Mouse (Mus musculus) limb, embryonic 14.5 days (tissue): ENCODE results near the gene Cpeb3. TPM values are rescaled to one million over a fixed set of nuclear protein-coding genes. Genes with fewer than 3 reads are reported as not detected.

Source experiments
- ATAC-seq: fragments of 200-750 bp; cut with Nextera tagmentation; 2 replicates; pipeline ENCODE4 v1.8.0; 2017; ENCODE audit warnings: low read depth, moderate number of reproducible peaks, moderate TSS enrichment; ENCODE audit not compliant: low FRiP score
- DNase-seq: peaks from one replicate; pipeline ENCODE4 v3.0.0-alpha.2; 2015; ENCODE audit warnings: low spot score
- H3K27ac ChIP-seq: fragments of 300-500 bp; sonication (generic); replicated peaks from 2 replicates; pipeline ENCODE4 v1.5.1; 2014; ENCODE audit warnings: low read depth, mild to moderate bottlenecking, low read length, moderate library complexity, mixed read lengths
- H3K27me3 ChIP-seq: fragments of 300-500 bp; sonication (generic); 2 replicates; pipeline ENCODE4 v1.6.1; 2014; ENCODE audit warnings: low read length, mixed read lengths; ENCODE audit not compliant: control insufficient read depth, insufficient read depth
- H3K36me3 ChIP-seq: fragments of 300-500 bp; sonication (generic); 2 replicates; pipeline ENCODE4 v1.6.1; 2014; ENCODE audit warnings: mild to moderate bottlenecking, low read length, moderate library complexity, mixed read lengths; ENCODE audit not compliant: control insufficient read depth, insufficient read depth
- H3K4me1 ChIP-seq: fragments of 300-500 bp; sonication (generic); 2 replicates; pipeline ENCODE4 v1.6.1; 2014; ENCODE audit warnings: antibody characterized with exemption, low read length, mixed read lengths; ENCODE audit not compliant: control insufficient read depth, insufficient read depth
- H3K4me2 ChIP-seq: fragments of 300-500 bp; sonication (generic); replicated peaks from 2 replicates; pipeline ENCODE4 v1.6.1; 2014; ENCODE audit warnings: low read depth, mild to moderate bottlenecking, low read length, moderate library complexity; ENCODE audit not compliant: severe bottlenecking
- H3K4me3 ChIP-seq: fragments of 300-500 bp; sonication (generic); replicated peaks from 2 replicates; pipeline ENCODE4 v1.5.1; 2014; ENCODE audit warnings: low read length
- H3K9ac ChIP-seq: fragments of 300-500 bp; sonication (generic); 2 replicates; pipeline ENCODE4 v1.6.1; 2014; ENCODE audit warnings: mild to moderate bottlenecking, low read depth, low read length, moderate library complexity; ENCODE audit not compliant: severe bottlenecking
- H3K9me3 ChIP-seq: fragments of 300-500 bp; sonication (generic); 2 replicates; pipeline ENCODE4 v1.6.1; 2016; ENCODE audit warnings: low read length; ENCODE audit not compliant: control insufficient read depth
- POLR2A ChIP-seq: fragments of 200-500 bp; IDR thresholded peaks from 2 replicates; pipeline ENCODE4 v1.8.0; 2012; ENCODE audit warnings: inconsistent platforms, mild to moderate bottlenecking, moderate library complexity, borderline replicate concordance; ENCODE audit not compliant: insufficient read depth, insufficient read length; ENCODE audit errors: extremely low read depth
- WGBS: fragments of 180-500 bp; shearing (Covaris S2); extraction: QIAGEN DNeasy Blood & Tissue Kit; methylation state at CpG from one replicate; pipeline ENCODE4 v1.1.7; 2014; 5-methylcytosine and 5-hydroxymethylcytosine counted together
- polyA plus RNA-seq, 2 experiments: library from polyadenylated mRNA; depleted of rRNA in 1 of 2; stranded (reverse) in 1 of 2; unstranded in 1 of 2; fragments of >200 nt; fragmentation: Nextera tagmentation in 1 of 2; extraction: Ambion mirVana in 1 of 2; gene quantifications; 2 replicates each; pipeline versions ENCODE4 v1.2.1 to v1.2.3; 2012 to 2014

Gene Cpeb3
- polyA plus RNA-seq, 2 experiments, result 1.4 to 1.6 TPM

DNA sequence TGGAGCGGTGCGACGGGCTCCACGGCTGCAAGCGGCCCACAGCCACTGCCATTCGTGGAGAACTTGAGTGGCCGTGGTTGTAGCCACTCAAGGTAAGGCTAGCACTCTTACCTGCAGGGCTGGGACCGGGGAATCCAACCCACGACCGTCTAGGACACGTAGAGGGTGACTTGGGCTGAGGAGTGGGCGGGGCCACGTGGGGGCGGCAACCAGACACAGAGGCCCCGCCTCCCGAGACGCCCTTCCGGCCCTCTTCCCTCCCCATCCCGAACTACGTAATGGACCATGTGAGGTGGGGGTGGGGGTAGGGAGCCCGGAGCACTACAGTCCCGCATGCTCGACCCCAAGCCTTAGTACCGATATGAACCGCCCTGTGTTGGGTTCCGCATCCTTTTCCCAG, 190.0 kb downstream of the Cpeb3 start:
- peak overlapping the region; percentile 47 for H3K4me2 ChIP-seq
- H3K9ac ChIP-seq, result peak overlapping the region; percentile 41
- ATAC-seq (peak; percentile 94), DNase-seq (peak; percentile 78)
- H3K36me3 ChIP-seq, result peaks cover 8% of the 10 kb centered on the region
- no peak for TF ChIP-seq POLR2A
- 0 out of 2 replicates have a peak overlapping the region, but pooled peaks have one; percentile 33 for H3K27ac ChIP-seq
- 4% methylated on average over 25 of the region's 26 CpGs for WGBS
- no peaks in the 10 kb centered on the region; the same call in 1 of the 2 replicates for H3K4me1 ChIP-seq
- H3K9me3 ChIP-seq, result 0 out of 2 replicates have a peak, but pooled peaks cover 3% of the 10 kb centered on the region
- peak overlapping the region; percentile 37 for H3K4me3 ChIP-seq
- no peaks in the 10 kb centered on the region for H3K27me3 ChIP-seq

DNA sequence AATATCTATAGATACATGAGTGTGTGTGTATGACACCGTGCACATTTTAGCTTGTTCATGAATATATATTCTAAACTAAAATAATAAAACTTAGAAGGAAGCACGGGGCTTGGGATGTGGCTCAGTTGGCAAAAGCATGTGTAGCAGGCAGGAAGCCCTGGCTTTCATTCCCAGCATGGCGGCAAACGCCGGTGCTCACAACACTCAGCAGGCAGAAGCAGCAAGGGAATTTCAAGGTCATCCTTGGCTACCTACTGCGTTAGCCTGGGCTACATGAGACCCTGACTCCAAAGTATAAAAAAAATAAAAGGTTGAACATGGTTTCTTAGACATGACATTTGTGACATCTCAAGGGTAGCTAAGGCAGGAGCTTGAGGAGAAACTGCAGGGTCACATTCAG, 191.5 kb downstream of the Cpeb3 start:
- DNase-seq (no peak), ATAC-seq (no peak)
- no peak for TF ChIP-seq POLR2A
- Histone ChIP-seq H3K4me1 (no peaks in the 10 kb centered on the region; the same call in 1 of the 2 replicates), H3K27me3 (no peaks in the 10 kb centered on the region), H3K27ac (no peak overlapping the region), H3K9ac (no peak overlapping the region), H3K4me2 (no peak overlapping the region), H3K36me3 (peaks cover 21% of the 10 kb centered on the region), H3K4me3 (no peak overlapping the region), H3K9me3 (0 out of 2 replicates have a peak, but pooled peaks cover 3% of the 10 kb centered on the region)
- WGBS, result 96% methylated on average over 6 of the region's 6 CpGs

DNA sequence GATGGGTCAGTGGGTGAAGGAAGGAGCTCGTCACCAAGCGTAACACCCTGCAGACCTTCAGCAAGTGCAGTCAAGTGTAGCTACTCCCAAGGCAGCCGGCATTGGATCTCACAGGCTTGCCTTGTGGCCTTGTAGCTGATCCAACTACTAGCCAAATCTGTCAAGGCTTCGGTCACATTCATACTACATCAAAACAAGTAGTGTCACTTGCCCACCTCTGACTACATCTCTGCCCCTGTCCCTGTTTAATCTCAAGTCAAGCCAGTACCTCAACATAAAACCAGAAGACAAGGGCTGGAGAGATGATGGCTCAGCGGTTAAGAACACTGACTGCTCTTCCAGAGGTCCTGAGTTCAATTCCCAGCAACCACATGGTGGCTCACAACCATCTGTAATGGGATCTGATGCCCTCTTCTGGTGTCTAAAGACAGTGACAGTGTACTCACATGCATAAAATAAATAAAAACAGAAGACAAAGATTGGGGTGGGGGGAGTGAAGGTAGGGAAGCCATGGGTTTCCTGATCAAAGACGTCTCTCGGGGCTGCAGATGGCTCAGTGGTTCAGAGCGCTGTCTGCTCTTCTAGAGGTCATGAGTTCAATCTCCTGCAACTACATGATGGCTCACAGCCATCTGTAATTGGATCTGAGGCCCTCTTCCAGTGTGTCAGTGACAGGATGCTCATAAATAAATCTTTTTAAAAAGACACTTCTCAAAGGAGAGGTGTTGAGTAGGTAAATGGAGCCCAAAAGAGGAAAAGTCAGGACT, 194.0 kb downstream of the Cpeb3 start:
- Histone ChIP-seq H3K9me3 (0 out of 2 replicates have a peak, but pooled peaks cover 3% of the 10 kb centered on the region), H3K36me3 (peaks cover 46% of the 10 kb centered on the region), H3K4me2 (no peak overlapping the region), H3K4me3 (no peak overlapping the region), H3K27me3 (no peaks in the 10 kb centered on the region), H3K27ac (no peak overlapping the region), H3K4me1 (no peaks in the 10 kb centered on the region; the same call in 1 of the 2 replicates), H3K9ac (no peak overlapping the region)
- no peak for ATAC-seq
- WGBS, result 77% methylated on average over 8 of the region's 8 CpGs
- TF ChIP-seq POLR2A, result no peak
- no peak for DNase-seq

DNA sequence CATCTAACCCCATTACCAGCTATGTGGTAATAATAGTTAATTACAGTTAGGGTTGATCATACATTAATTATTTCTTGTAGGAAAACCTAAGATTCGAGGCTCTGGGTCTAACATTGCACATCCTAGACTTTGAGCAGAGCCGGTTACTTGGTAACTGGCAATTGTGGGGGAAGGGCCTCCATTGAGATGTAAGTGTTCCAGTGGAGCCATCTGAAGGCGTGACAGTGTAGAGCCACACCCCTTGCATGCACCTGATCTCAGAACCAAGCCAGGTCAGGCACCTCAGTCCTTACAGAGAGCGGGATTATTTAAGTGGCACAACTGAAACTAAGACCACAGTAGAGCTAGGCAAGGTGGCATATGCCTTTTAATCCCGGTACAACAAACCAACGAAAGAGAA, 194.9 kb downstream of the Cpeb3 start:
- Histone ChIP-seq H3K4me3 (no peak overlapping the region), H3K9me3 (0 out of 2 replicates have a peak, but pooled peaks cover 3% of the 10 kb centered on the region), H3K27me3 (no peaks in the 10 kb centered on the region), H3K36me3 (peaks cover 52% of the 10 kb centered on the region), H3K9ac (no peak overlapping the region), H3K4me1 (no peaks in the 10 kb centered on the region; the same call in 1 of the 2 replicates), H3K27ac (no peak overlapping the region), H3K4me2 (no peak overlapping the region)
- TF ChIP-seq POLR2A, result no peak
- 93% methylated on average over 6 of the region's 6 CpGs for WGBS
- no peak for ATAC-seq
- no peak for DNase-seq

DNA sequence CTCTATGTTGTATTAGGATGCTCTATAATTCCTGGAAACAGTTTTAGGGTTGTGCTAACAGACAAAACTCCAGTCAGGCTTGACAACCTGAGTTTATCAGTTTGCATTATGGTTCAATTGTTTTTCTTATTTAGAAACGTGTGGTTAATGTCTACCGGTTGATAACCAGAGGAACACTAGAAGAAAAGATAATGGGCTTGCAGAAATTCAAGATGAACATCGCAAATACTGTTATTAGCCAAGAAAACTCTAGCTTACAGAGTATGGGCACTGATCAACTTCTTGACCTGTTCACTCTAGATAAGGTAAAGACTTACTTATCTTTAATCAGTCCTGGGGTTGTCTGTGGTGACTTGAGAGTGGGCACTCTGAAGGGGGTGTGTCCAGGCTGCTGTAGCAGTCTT, 198.5 kb downstream of the Cpeb3 start:
- Histone ChIP-seq H3K27ac (no peak overlapping the region), H3K27me3 (no peaks in the 10 kb centered on the region), H3K4me2 (no peak overlapping the region), H3K9me3 (no peaks in the 10 kb centered on the region), H3K4me3 (no peak overlapping the region), H3K4me1 (no peaks in the 10 kb centered on the region), H3K36me3 (peaks cover 78% of the 10 kb centered on the region), H3K9ac (no peak overlapping the region)
- ATAC-seq (no peak), DNase-seq (no peak)
- TF ChIP-seq POLR2A, result no peak
- 95% methylated on average over 3 of the region's 3 CpGs for WGBS
